Mouse (Mus musculus): Measurements from ENCODE around the gene Cbx8. TPM values are rescaled to one million over a fixed set of nuclear protein-coding genes. Genes with fewer than 3 reads are reported as not detected.

Cbx8 gene
- polyA plus RNA-seq, 1 experiment, result 3.2 TPM

- 4% methylated on average over 13 of the region's 13 CpGs for WGBS
- DNase-seq (ENCODE audit: low read depth, low spot score), result no peak
These were observed 12.0 kb upstream of the Cbx8 start for GRCm38 (mm10) chr11:119052661-119053256.

- WGBS, result 11% methylated on average over 15 of the region's 15 CpGs
- no peak for DNase-seq (ENCODE audit: low read depth, low spot score)
These were observed 11.3 kb upstream of the Cbx8 start for GRCm38 (mm10) chr11:119051927-119052660.

- DNase-seq (ENCODE audit: low read depth, low spot score), result no peak
These were observed 10.7 kb upstream of the Cbx8 start for GRCm38 (mm10) chr11:119051426-119051825.

GRCm38 (mm10) chr11:119050361-119050760 is 9.6 kb upstream of the Cbx8 start:
- no peak for DNase-seq (ENCODE audit: low read depth, low spot score)
- 9% methylated on average over 2 of the region's 2 CpGs for WGBS

- WGBS, result 3% methylated on average over 13 of the region's 13 CpGs
- no peak for DNase-seq (ENCODE audit: low read depth, low spot score)
These were observed 7.4 kb upstream of the Cbx8 start for GRCm38 (mm10) chr11:119048133-119048510.

- WGBS, result 4% methylated on average over 43 of the region's 43 CpGs
- DNase-seq (ENCODE audit: low read depth, low spot score), result no peak
These were observed 6.7 kb upstream of the Cbx8 start for GRCm38 (mm10) chr11:119047261-119048132.

GRCm38 (mm10) chr11:119046601-119047245 is 6.0 kb upstream of the Cbx8 start:
- DNase-seq (ENCODE audit: low read depth, low spot score), result no peak
- WGBS, result 3% methylated on average over 39 of the region's 39 CpGs

GRCm38 (mm10) chr11:119044551-119045337 is 4.0 kb upstream of the Cbx8 start:
- DNase-seq (ENCODE audit: low read depth, low spot score), result no peak
- WGBS, result 3% methylated on average over 41 of the region's 41 CpGs

GRCm38 (mm10) chr11:119043761-119044550 is 3.2 kb upstream of the Cbx8 start:
- no peak for DNase-seq (ENCODE audit: low read depth, low spot score)
- WGBS, result 8% methylated on average over 10 of the region's 10 CpGs

GRCm38 (mm10) chr11:119043273-119043540 is 2.4 kb upstream of the Cbx8 start:
- no peak for DNase-seq (ENCODE audit: low read depth, low spot score)
- 15% methylated on average over 4 of the region's 4 CpGs for WGBS

- 2% methylated on average over 52 of the region's 52 CpGs for WGBS
- no peak for DNase-seq (ENCODE audit: low read depth, low spot score)
These were observed 1.9 kb upstream of the Cbx8 start for GRCm38 (mm10) chr11:119042466-119043272.

- DNase-seq (ENCODE audit: low read depth, low spot score), result no peak
- WGBS, result 2% methylated on average over 31 of the region's 31 CpGs
These were observed 1.1 kb upstream of the Cbx8 start for GRCm38 (mm10) chr11:119041750-119042465.

- no peak for DNase-seq (ENCODE audit: low read depth, low spot score)
These were observed 552 bp upstream of the Cbx8 start for GRCm38 (mm10) chr11:119041325-119041716.

GRCm38 (mm10) chr11:119039732-119040512 is 847 bp downstream of the Cbx8 start:
- DNase-seq (ENCODE audit: low read depth, low spot score), result no peak
- WGBS, result 27% methylated on average over 21 of the region's 21 CpGs

More at GRCm38 (mm10) chr11:119041325-119041716, 552 bp upstream of the Cbx8 start:
- WGBS, result 2% methylated on average over 31 of the region's 31 CpGs

GRCm38 (mm10) chr11:119038744-119039484 is 1.9 kb downstream of the Cbx8 start:
- WGBS, result 91% methylated on average over 22 of the region's 22 CpGs

More at GRCm38 (mm10) chr11:119038744-119039484, 1.9 kb downstream of the Cbx8 start:
- no peak for DNase-seq (ENCODE audit: low read depth, low spot score)

All from large intestine, adult 2 months (tissue).